Mouse (Mus musculus) midbrain, embryonic 16.5 days (tissue): Measurements from ENCODE around the gene Plcb4. TPM values are rescaled to one million over a fixed set of nuclear protein-coding genes. Genes with fewer than 3 reads are reported as not detected.
"Not testable (repeated sequence)": the region's sequence is repeated elsewhere in the genome, so short reads cannot be mapped to it uniquely, and the experiment has no call there.

Source experiments
- ATAC-seq: fragments of 200-750 bp; cut with Nextera tagmentation; 2 replicates; pipeline ENCODE4 v1.8.0; 2017; ENCODE audit warnings: moderate TSS enrichment
- H3K27ac ChIP-seq: fragments of 300-500 bp; sonication (generic); 2 replicates; pipeline ENCODE4 v1.5.1; 2014; ENCODE audit warnings: mild to moderate bottlenecking, low read length, mixed read lengths
- H3K27me3 ChIP-seq: fragments of 300-500 bp; sonication (generic); 2 replicates; pipeline ENCODE4 v1.6.1; 2014; ENCODE audit warnings: low read depth, low read length, mixed read lengths; ENCODE audit not compliant: control insufficient read depth, insufficient read depth
- H3K36me3 ChIP-seq: fragments of 300-500 bp; sonication (generic); 2 replicates; pipeline ENCODE4 v1.6.1; 2014; ENCODE audit warnings: mild to moderate bottlenecking, low read length, moderate library complexity, mixed read lengths; ENCODE audit not compliant: control insufficient read depth, insufficient read depth
- H3K4me1 ChIP-seq: fragments of 300-500 bp; sonication (generic); 2 replicates; pipeline ENCODE4 v1.6.1; 2014; ENCODE audit warnings: mild to moderate bottlenecking, low read length, mixed read lengths; ENCODE audit not compliant: control insufficient read depth, insufficient read depth
- H3K4me2 ChIP-seq: fragments of 300-500 bp; sonication (generic); 2 replicates; pipeline ENCODE4 v1.6.1; 2014; ENCODE audit warnings: mild to moderate bottlenecking, low read length, mixed read lengths
- H3K4me3 ChIP-seq: fragments of 300-500 bp; sonication (generic); 2 replicates; pipeline ENCODE4 v1.5.1; 2014; ENCODE audit warnings: low read depth, mild to moderate bottlenecking, low read length, moderate library complexity, mixed read lengths
- H3K9ac ChIP-seq: fragments of 300-500 bp; sonication (generic); 2 replicates; pipeline ENCODE4 v1.6.1; 2014; ENCODE audit warnings: low read depth, low read length, mixed read lengths
- H3K9me3 ChIP-seq: fragments of 300-500 bp; sonication (generic); replicated peaks from 2 replicates; pipeline ENCODE4 v1.6.1; 2014; ENCODE audit warnings: mild to moderate bottlenecking, low read length, mixed read lengths; ENCODE audit not compliant: control insufficient read depth, poor library complexity, severe bottlenecking
- WGBS: fragments of 180-500 bp; shearing (Covaris S2); extraction: QIAGEN DNeasy Blood & Tissue Kit; methylation state at CpG from one replicate; pipeline ENCODE4 v1.1.7; 2014; 5-methylcytosine and 5-hydroxymethylcytosine counted together
- polyA plus RNA-seq: library from polyadenylated mRNA; unstranded; fragments of >200 nt; fragmentation: Nextera tagmentation; extraction: Ambion mirVana; gene quantifications from 2 replicates; pipeline ENCODE4 v1.2.1, GENCODE M21; 2015

Plcb4 gene
- polyA plus RNA-seq, 1 experiment from 2014 or later = 44.4 TPM

DNA sequence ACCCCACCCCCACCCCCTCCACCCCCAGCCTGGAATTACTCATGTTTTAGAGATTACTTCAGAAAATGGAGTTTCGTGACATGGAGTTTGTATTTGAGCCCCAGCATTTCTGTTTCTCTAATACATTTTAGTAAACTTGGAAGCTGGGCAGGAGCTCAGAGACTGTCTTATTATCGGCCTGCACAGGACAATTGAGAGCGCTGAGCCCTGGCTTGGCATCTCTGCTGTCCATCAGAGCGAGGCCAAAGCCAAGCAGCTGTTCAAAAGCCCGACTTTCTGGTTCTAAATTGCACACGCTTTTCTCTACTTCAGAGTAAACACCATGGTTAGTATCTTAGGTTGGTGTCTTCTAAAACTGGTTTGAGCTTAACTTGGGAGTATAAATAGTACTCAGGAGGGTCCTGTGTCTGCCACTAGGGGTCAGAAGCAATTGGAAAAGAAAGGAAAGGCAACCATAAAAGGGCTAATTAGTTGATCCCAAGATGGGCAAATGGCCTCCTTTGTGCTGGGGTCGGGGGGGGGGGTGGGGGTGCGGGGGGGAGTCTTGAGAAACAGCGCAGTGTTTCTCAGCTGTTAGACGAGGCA lies 75.2 kb downstream of the Plcb4 start:
- Histone ChIP-seq H3K4me3 (no peak overlapping the region), H3K27me3 (no peaks in the 10 kb centered on the region), H3K9me3 (no peaks in the 10 kb centered on the region), H3K36me3 (no peaks in the 10 kb centered on the region), H3K4me2 (no peak overlapping the region), H3K27ac (no peak overlapping the region), H3K9ac (no peak overlapping the region), H3K4me1 (peaks cover 8% of the 10 kb centered on the region)
- peak; percentile 22; the same call in 1 of the 2 replicates for ATAC-seq
- 36% methylated on average over 10 of the region's 10 CpGs for WGBS

DNA sequence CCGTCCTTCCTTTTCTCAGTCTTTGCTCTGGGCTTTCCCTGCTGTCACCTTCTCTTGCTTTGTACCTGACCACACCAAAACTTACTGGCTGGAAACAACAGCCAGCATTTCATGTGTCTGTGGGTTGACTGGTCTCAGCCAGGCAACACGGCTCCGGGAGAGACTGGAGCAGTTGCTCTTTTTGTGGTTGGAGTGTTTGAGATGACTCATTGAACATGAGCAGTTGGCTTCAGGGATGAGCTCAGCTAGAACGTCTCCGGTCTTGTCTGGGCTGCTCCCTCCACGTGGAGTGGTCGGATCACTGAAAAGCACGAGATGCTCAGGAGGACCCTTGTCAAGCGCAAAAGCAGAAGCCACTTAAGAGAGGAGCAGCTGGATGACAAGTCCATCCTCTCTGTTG lies 78.7 kb downstream of the Plcb4 start:
- H3K27me3 ChIP-seq = no peaks in the 10 kb centered on the region
- H3K9me3 ChIP-seq = no peaks in the 10 kb centered on the region
- H3K9ac ChIP-seq = no peak overlapping the region
- no peaks in the 10 kb centered on the region for H3K36me3 ChIP-seq
- no peak overlapping the region for H3K27ac ChIP-seq
- H3K4me1 ChIP-seq = peaks cover 8% of the 10 kb centered on the region
- H3K4me2 ChIP-seq = no peak overlapping the region
- no peak overlapping the region for H3K4me3 ChIP-seq
- no peak for ATAC-seq
- WGBS = 91% methylated on average over 9 of the region's 9 CpGs

DNA sequence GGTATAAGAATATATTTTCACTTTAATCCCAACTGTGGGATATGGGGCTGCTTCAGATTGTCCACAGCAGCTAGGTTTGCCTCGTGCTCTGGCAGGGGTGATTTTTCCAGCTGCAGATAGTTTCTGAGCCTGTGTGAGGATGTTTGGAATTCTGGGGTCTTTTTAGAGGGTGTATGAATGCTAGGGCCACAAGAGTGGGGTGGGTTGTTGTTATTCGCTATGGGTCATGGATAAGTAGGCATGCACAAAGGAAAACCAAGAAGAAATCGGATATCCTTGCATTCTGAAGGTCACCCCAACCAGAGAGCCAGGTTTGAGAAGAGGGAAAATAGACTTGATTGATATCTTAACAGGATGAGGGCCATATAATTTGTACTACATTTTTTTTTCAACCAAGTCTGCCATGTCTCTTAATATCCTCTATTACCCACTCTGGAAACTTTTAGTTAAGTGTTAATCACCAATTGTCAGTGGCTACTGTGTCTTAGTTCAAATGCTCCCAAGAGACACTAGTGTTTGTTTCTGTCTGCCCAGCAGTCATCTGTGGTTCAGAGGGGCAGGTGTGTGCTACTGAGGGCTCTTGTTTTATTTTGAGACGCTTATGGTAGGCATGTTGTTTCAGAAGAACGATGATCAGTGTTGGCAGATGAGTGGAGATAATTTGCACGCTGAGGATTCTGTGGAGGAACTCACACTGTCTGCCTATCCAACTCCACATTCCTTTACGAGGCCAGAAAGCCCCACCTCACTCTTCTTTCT lies 79.4 kb downstream of the Plcb4 start:
- not testable (repeated sequence) for H3K36me3 ChIP-seq, H3K9me3 ChIP-seq, H3K27me3 ChIP-seq, ATAC-seq, H3K9ac ChIP-seq, H3K4me2 ChIP-seq, H3K4me3 ChIP-seq, H3K27ac ChIP-seq
- H3K4me1 ChIP-seq = peaks cover 13% of the 10 kb centered on the region
- WGBS = 85% methylated on average over 7 of the region's 7 CpGs

DNA sequence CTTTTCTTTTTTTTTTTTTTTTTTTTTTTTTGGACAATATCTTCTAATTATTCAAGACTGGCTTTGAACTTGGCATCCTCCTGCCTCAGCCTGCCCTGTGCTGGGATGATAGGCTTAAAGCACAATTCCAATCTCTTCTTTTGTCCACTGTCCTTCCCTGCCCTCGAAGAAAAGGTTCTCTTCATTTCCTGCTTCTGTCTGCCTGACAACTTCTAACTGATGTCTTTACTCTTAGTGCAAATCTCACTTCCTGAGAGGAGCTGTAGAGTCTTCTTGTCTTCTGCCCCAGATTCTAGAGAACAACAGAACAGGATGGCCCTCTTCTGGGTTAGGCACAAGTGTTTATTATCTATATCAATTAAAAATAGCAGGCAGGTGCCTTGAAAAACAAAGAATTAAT lies 80.1 kb downstream of the Plcb4 start:
- Histone ChIP-seq H3K4me3 (no peak overlapping the region), H3K9ac (no peak overlapping the region), H3K9me3 (no peaks in the 10 kb centered on the region), H3K4me2 (no peak overlapping the region), H3K36me3 (no peaks in the 10 kb centered on the region), H3K27ac (no peak overlapping the region), H3K4me1 (peaks cover 19% of the 10 kb centered on the region), H3K27me3 (no peaks in the 10 kb centered on the region)
- WGBS = 92% methylated on average over 1 of the region's 1 CpGs
- no peak for ATAC-seq

DNA sequence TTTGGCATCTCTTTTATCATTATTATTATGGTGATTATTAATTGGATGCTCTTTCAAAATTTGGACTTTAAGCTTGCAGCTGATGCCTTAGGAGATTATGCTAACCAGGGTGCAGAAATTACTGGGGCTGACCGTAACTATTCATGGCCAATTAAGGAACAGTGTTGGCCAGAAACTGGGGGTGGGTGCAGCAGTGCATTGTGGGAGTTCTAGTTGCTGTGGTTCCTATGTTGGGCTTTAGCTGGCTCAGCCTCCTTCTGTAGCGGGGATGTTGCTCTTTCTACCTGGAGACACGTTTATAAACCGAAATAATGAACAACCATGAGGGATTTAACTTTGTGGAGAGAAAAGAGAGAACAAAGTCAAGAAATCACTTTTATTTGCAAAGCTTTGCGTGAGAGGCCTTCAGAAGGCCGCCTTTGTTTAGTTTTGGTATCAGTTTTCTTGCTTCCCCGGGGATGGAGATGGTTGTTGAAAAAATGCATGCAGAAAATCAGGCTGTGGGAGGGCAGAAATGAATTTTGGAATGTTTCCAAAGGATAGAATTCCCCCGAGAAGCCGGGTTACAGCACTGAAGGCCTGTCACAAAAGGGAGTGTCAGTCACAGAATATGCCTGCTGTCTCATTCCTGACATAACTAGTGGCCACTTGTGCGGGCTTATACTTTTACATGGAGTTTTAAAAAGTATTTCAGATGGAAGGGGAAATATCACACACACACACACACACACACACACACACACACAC lies 84.3 kb downstream of the Plcb4 start:
- peak; percentile 41 for ATAC-seq
- Histone ChIP-seq H3K27ac (peak overlapping the region; percentile 51), H3K4me3 (no peak overlapping the region), H3K9me3 (no peaks in the 10 kb centered on the region), H3K4me1 (peaks cover 12% of the 10 kb centered on the region), H3K36me3 (no peaks in the 10 kb centered on the region), H3K27me3 (no peaks in the 10 kb centered on the region), H3K4me2 (no peak overlapping the region), H3K9ac (no peak overlapping the region)
- 22% methylated on average over 10 of the region's 10 CpGs for WGBS

DNA sequence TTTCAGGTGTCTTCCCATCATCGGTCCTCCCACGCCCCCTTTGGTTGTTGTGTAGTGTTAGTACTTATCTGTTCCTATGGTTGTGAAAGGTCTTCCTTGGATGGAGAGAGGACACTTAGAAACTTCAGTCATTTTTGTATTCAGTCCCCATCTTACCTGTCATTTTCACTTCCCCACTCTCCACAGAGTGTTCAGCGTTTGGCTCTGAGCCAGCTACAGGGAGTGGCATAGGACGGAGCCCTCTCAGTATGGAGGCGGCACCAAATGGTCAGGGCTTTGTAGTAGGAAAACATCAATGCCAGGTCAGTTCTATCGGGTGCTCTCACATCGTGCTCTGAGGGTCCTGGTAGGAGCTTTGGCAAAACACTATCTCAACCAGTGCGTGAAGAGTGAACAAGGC lies 85.9 kb downstream of the Plcb4 start:
- 72% methylated on average over 8 of the region's 8 CpGs for WGBS
- Histone ChIP-seq H3K4me3 (no peak overlapping the region), H3K9me3 (no peaks in the 10 kb centered on the region), H3K9ac (no peak overlapping the region), H3K4me2 (no peak overlapping the region), H3K36me3 (no peaks in the 10 kb centered on the region), H3K27ac (no peak overlapping the region), H3K27me3 (no peaks in the 10 kb centered on the region), H3K4me1 (peaks cover 12% of the 10 kb centered on the region)
- ATAC-seq = no peak

DNA sequence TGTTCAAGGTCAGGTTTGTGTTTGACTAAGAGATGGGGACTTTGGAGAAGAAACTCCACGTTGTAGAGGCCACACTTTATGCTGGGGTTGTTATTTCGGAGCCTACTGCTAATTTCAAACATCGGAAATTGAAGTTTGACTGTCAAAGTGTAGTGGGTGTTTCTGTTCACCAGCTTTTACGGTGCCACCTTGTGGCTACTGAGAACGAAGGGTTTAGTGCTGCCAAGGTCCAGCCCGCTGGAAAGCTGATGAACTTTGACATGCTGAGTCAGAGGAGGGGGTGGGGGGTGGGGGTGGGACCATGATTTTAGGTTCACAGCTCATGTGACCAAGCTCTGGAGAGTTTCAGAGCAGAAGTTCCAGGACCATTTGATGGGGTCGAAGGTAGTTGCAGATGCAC lies 86.3 kb downstream of the Plcb4 start:
- Histone ChIP-seq H3K9me3 (no peaks in the 10 kb centered on the region), H3K27me3 (no peaks in the 10 kb centered on the region), H3K9ac (no peak overlapping the region), H3K4me3 (no peak overlapping the region), H3K4me2 (no peak overlapping the region), H3K36me3 (no peaks in the 10 kb centered on the region), H3K27ac (no peak overlapping the region), H3K4me1 (peaks cover 12% of the 10 kb centered on the region)
- 52% methylated on average over 7 of the region's 7 CpGs for WGBS
- no peak for ATAC-seq

DNA sequence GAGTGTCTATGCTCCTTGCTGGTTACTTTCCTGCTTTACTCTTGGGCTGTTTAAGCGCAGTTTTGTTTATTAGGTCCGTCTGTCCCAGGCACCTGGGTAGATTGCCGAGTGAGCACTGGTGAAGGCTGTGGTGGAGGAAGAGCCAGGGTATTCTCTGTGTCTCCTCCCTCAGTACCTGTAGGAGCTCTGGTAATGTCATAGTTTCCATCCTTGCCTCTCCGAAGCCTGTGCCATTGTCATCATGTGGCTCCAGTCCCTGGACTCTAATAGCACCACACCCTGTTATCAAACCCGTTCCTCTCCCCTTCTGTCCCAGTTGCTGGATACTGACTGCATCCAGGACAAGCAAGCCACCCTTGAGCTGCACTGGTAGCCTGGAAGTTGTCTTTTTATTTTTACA lies 89.6 kb downstream of the Plcb4 start:
- Histone ChIP-seq H3K4me1 (peaks cover 7% of the 10 kb centered on the region), H3K27me3 (no peaks in the 10 kb centered on the region), H3K27ac (no peak overlapping the region), H3K36me3 (no peaks in the 10 kb centered on the region), H3K4me3 (no peak overlapping the region), H3K4me2 (no peak overlapping the region), H3K9ac (no peak overlapping the region), H3K9me3 (no peaks in the 10 kb centered on the region)
- ATAC-seq = no peak
- WGBS = 89% methylated on average over 5 of the region's 5 CpGs

DNA sequence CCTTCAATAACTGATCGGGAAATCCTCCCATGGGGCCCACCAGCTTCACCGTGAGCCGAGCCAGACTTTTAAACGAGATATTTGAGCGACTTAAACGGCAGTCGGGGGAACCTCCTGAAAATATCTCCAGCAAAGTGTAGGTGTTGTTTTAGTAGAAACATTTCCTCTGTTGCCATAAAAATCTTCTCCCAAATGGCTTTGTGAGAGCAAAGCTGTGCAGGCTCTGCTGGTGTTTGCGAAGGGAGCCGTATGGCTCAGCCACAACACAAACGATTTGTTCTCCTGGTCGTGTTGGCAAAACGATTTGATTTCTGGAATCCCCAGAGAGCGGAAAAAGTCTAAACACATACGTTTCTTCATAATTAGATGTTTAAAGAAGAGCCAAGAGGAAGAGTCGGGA lies 90.8 kb downstream of the Plcb4 start:
- H3K27me3 ChIP-seq = no peaks in the 10 kb centered on the region
- no peak overlapping the region for H3K27ac ChIP-seq
- H3K9ac ChIP-seq = no peak overlapping the region
- peaks cover 3% of the 10 kb centered on the region; the same call in 1 of the 2 replicates for H3K4me1 ChIP-seq
- H3K36me3 ChIP-seq = no peaks in the 10 kb centered on the region
- H3K4me3 ChIP-seq = no peak overlapping the region
- no peaks in the 10 kb centered on the region for H3K9me3 ChIP-seq
- H3K4me2 ChIP-seq = no peak overlapping the region
- WGBS = 69% methylated on average over 15 of the region's 15 CpGs
- no peak for ATAC-seq
